Mouse (Mus musculus) gastrocnemius, postnatal 25 days (tissue): ENCODE data around the gene Klf9. TPM values are rescaled to one million over a fixed set of nuclear protein-coding genes. Genes with fewer than 3 reads are reported as not detected.

Experiments
- DNase-seq: peaks from one replicate; pipeline ENCODE4 v3.0.0; 2022
- total RNA-seq, 2 experiments: library from RNA; stranded (reverse); gene quantifications; 1 replicate in 1 of 2; 2 replicates in 1 of 2; pipeline ENCODE4 v1.2.3; 2021

Gene Klf9
- total RNA-seq, 2 experiments from 2014 or later, result 98.1 to 101 TPM

GRCm38 (mm10) chr19:23162877-23163276 lies 21.9 kb downstream of the Klf9 start:
- no peak for DNase-seq

GRCm38 (mm10) chr19:23163361-23163760 lies 22.3 kb downstream of the Klf9 start:
- DNase-seq, result no peak

- DNase-seq, result no peak
Observed at GRCm38 (mm10) chr19:23164651-23165240, 23.7 kb downstream of the Klf9 start.

- no peak for DNase-seq
Observed at GRCm38 (mm10) chr19:23166550-23167284, 25.7 kb downstream of the Klf9 start.

GRCm38 (mm10) chr19:23168899-23169658 lies 28.1 kb downstream of the Klf9 start:
- DNase-seq, result no peak

- DNase-seq, result no peak
Observed at GRCm38 (mm10) chr19:23169659-23170050, 28.6 kb downstream of the Klf9 start.

- DNase-seq, result no peak
Observed at GRCm38 (mm10) chr19:23170476-23170875, 29.4 kb downstream of the Klf9 start.

GRCm38 (mm10) chr19:23171136-23171535 lies 30.1 kb downstream of the Klf9 start:
- no peak for DNase-seq

- DNase-seq, result no peak
Observed at GRCm38 (mm10) chr19:23175090-23175489, 34.1 kb downstream of the Klf9 start.

- no peak for DNase-seq
Observed at GRCm38 (mm10) chr19:23175511-23175910, 34.5 kb downstream of the Klf9 start.

- DNase-seq, result no peak
Observed at GRCm38 (mm10) chr19:23178533-23178932, 37.5 kb downstream of the Klf9 start.

GRCm38 (mm10) chr19:23183493-23183892 lies 42.5 kb downstream of the Klf9 start:
- DNase-seq, result no peak

- no peak for DNase-seq
Observed at GRCm38 (mm10) chr19:23184068-23184467, 43.0 kb downstream of the Klf9 start.

GRCm38 (mm10) chr19:23187732-23188131 lies 46.7 kb downstream of the Klf9 start:
- DNase-seq, result no peak

- DNase-seq, result no peak
Observed at GRCm38 (mm10) chr19:23188986-23189385, 48.0 kb downstream of the Klf9 start.

GRCm38 (mm10) chr19:23189744-23190143 lies 48.7 kb downstream of the Klf9 start:
- DNase-seq, result no peak

- DNase-seq, result no peak
Observed at GRCm38 (mm10) chr19:23191486-23191885, 50.5 kb downstream of the Klf9 start.

GRCm38 (mm10) chr19:23193076-23193475 lies 52.0 kb downstream of the Klf9 start:
- no peak for DNase-seq

- DNase-seq, result no peak
Observed at GRCm38 (mm10) chr19:23202106-23202505, 61.1 kb downstream of the Klf9 start.

GRCm38 (mm10) chr19:23203505-23204053 lies 62.6 kb downstream of the Klf9 start:
- no peak for DNase-seq

GRCm38 (mm10) chr19:23211325-23211724 lies 70.3 kb downstream of the Klf9 start:
- no peak for DNase-seq

GRCm38 (mm10) chr19:23214326-23214725 lies 73.3 kb downstream of the Klf9 start:
- no peak for DNase-seq
